Comparison of ENCODE assay signal across 13 mouse cellular contexts in genomic region chr13:52013182-52013581, GRCm38 (mm10).
"Had no signal": no experiment of that assay in that cellular context is flagged by ENCODE, and none has a peak within 500 bp of the region (broad histone marks: within the 10 kb centered on the region; RNA-seq: fewer than 3 reads in every experiment).

No protein-coding gene starts in this region.

- H3K9ac ChIP-seq: hindbrain, embryonic 13.5 days; limb, embryonic 15.5 days; neural tube, embryonic 13.5 days had no signal

- H3K4me2 ChIP-seq: hindbrain, embryonic 13.5 days; limb, embryonic 15.5 days; neural tube, embryonic 13.5 days had no signal

- DNase-seq: kidney, adult 11 months; kidney, postnatal 10 days; kidney, postnatal 4 days; lung, adult 18-20 months; right cerebral cortex, adult 18-20 months; spleen, adult 18-20 months; thymus, adult 18-20 months; thymus, postnatal 14 days had no signal

- H3K36me3 ChIP-seq: hindbrain, embryonic 13.5 days; limb, embryonic 15.5 days; neural tube, embryonic 13.5 days had no signal

- ATAC-seq: hindbrain, postnatal 0 days had no signal

- H3K27ac ChIP-seq: hindbrain, postnatal 0 days; layer of hippocampus, adult 2 months; limb, embryonic 15.5 days had no signal

- H3K9me3 ChIP-seq: hindbrain, embryonic 13.5 days; limb, embryonic 15.5 days; neural tube, embryonic 13.5 days had no signal

- H3K27me3 ChIP-seq: limb, embryonic 15.5 days had no signal

- H3K4me3 ChIP-seq: hindbrain, embryonic 13.5 days; layer of hippocampus, adult 2 months; limb, embryonic 15.5 days; neural tube, embryonic 13.5 days had no signal
